Mouse (Mus musculus) neutrophil, adult 5-6 weeks (primary cell): Measurements from ENCODE around the gene Hibadh. TPM values are rescaled to one million over a fixed set of nuclear protein-coding genes. Genes with fewer than 3 reads are reported as not detected.
A peak's percentile ranks its signal among the peaks of the same experiment; 100 is the strongest.

Source experiments
- ATAC-seq: fragments of 151-379, 151-347 bp; 2 replicates; pipeline ENCODE4 v1.8.0; 2017; ENCODE audit warnings: mild to moderate bottlenecking, moderate TSS enrichment; ENCODE audit not compliant: insufficient number of reproducible peaks, poor library complexity, low FRiP score, severe bottlenecking; ENCODE audit errors: extremely low read depth
- total RNA-seq: library from RNA; stranded (forward); fragments of 200-1000 nt; gene quantifications from 2 replicates; pipeline ENCODE4 v1.2.3, GENCODE M21; 2017

The Hibadh gene
- total RNA-seq, 1 experiment from 2014 or later = 33.5 TPM

DNA sequence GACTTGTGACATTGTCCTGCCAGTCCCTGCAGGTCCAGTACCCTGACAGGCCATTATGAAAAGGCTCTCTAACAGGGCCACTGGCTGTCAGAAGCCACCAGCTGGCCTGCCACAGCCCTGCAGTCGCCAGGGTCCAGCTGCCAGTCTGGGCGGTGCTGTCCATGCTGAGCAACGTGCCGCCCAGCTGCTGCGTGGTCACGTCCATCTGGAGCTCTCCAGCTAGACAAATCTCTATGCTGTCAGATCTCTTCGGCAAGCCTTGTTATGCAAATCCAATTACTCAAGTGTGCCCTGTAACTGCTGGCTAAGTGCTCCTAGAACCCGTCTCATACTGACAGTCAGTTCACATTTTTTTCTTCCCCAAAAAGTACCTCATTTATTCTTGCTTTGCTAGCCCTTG is 55.8 kb downstream of the Hibadh start:
- peak; percentile 66; the same call in 1 of the 2 replicates for ATAC-seq

DNA sequence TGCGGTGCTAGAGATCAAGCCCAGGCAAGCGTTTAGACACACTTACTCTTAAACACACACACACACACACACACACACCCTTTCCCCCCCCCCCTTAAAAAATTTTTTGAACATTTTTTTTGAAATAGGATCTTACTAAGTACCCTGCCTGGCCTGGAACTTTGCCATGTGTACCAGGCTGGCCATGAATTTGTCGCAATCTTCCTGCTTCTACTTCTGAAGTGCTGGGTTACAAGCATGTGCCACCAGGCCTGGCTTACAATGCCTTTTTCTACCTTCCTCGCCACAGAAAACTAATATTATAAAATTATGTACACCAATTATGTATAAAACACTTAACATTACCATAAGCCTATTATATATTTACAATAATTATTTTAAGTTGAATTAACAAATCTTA is 59.1 kb downstream of the Hibadh start:
- no peak for ATAC-seq

DNA sequence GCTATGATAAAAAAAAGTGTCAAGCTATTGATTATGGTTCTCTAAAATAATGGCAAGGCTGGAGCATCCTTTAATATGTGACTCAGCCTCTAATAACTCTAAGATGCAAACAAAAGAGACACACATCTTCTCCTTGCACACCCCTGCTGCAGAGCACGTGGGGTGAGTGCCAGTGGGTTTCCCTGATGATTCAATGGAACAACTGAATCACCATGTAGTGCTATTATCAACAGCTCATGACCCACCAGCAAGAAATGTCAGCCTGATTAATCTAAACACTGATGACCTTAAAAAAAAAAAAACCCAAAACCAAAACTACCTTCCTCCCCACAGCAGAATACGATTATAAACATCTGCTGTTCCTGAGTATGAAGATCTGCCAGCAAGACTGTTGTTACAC is 61.9 kb downstream of the Hibadh start:
- ATAC-seq = no peak

DNA sequence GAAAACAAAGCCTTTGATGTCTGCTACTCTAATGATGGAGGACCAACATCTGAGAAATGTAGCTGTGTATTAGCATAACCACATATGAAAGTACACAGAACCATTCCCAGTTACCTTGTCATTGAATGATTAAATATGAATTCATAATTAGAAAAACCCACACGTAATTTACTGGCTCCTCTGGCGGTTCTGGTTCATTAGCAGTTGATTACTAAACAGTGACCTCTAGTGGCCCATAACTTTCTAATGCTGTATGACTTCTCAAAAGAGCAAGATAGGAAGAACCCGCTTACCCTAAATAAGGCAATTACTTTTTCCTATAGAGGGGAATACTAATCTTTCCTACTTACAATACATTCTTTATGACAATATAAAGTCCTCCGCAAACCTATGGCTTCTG is 62.9 kb downstream of the Hibadh start:
- ATAC-seq = no peak

DNA sequence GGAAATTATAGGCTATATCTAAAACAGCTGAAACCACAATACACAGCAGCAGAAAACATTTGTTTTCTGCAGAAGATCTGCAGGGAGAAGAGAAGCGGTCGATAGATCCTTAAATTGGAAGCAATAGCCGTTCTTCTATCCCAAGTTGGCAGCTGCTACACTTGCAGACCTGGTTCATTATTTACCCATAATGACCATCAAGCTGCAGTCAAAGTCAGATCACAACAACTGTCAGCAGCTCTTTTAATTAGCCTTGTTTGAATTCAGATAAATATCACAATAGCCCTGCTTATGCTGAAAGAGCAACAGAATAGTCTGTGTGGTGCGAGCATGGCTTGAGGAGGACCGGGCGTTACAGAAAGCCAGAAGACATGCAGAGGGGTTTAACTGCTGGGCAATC is 71.5 kb downstream of the Hibadh start:
- ATAC-seq = no peak

DNA sequence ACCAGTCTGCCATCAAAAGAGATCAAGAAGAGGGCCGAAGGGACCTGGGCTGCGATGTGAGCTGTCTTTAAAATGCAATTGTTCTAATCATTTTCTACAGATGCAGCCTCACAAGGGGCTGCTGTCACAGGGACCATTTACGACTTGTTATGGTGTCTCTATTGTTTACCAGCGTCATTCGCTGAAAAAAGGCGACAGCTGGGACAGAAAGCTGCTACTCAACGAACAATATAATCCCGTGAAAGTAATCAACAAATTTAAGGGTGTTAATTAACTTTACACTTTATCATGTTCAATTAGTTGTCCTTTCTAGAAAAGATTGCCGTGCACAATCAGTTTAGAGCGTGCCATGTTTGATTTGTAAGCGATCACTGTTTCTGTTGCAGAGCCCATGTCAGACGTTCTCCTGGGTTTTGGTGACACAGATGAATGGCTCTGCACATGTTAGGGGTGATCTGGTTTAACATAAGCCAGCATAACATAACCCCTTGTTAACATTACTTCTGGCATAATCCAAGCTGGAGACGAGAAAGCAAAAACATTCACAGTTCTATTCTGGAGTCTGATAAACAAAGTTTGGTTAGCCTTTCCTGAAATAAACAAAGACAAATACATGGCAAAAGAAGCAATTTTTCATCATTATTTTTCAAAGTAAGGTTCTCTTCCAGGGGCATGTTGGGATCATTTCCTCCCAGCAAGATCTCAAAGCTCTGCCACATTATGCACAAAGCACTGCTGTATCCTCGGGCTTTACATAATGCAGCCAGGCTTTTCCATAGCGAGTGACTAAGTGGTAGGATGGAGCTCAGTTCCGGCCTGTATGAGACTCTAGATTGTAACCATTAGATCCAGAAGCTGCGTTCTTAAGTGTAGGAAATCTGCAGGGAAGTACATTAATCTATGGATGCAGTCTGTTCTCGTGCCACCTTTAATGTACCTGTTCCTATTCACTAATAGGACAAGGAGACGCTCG is 72.6 kb downstream of the Hibadh start:
- ATAC-seq = no peak

DNA sequence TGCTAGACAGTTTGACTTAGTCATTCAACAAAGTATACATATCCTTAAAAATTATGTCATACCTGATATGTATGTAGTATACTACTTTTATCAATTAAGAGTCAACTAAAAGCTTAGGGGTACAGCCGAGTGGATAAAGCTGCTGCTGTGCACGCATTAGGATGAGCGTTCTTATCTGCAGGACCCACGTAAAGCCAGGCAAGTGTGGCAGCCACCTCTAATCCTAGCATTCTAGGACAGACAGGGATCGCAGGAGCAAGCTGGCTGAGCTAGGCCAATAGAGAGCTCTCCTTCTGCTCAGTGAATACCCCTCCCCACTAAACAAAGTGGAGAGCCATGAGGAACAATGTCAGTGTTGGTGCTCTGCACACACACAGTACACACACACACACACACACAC is 75.0 kb downstream of the Hibadh start:
- no peak for ATAC-seq

DNA sequence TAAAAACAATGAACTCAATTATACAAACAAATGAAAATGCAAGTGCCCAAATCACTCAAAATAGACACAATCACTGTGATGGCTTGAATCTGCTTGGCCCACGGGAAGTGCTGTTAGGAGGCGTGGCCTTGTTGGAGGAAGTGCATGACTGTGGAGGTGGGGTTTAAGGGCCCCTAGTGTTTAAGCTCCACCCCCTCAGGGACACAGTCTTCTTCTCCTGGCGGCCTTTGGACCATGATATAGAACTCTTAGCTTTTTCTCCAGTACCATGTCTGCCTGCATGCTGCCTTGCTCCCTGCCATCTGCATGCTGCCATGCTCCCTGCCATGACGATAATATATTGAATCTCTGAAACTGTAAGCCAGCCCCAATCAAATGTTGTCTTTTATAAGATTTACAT is 77.2 kb downstream of the Hibadh start:
- ATAC-seq = no peak

DNA sequence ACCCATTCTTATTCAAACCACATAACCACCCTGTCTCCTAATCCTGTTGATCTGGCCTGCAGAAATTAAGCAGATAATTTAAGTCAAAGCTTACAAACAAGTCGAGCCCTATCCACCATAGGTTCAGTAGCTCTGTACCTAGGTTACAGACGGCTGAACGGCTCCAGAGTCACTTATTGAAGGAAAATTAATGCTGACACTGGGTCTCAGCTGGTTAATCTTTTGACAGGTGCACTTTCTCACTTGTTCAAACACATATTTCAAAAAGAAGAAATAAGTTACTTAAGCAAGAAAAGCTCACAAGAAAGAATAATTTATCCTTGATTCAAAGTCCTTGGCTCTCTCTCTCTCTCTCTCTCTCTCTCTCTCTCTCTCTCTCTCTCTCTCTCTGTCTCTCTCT is 81.1 kb downstream of the Hibadh start:
- no peak for ATAC-seq

DNA sequence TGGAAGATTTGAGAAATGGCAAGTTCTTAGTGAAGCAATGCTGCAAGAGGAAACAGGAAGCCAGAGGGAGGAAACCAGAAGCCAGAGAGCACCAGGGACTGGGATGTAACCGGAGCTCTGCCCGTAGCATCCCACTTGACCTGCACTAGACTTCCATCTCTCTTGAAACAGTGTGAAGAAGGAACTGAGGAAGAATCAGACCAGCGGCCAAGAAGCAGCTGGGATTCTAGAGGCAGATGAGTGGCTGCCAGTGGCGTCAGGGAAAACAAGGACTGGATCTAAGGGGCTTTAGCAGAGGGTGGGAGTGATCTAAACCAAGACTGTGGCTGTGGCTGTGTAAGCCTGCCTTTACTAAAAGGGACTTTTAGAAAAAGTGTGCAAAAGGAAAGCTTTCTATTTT is 95.8 kb downstream of the Hibadh start:
- ATAC-seq = no peak

DNA sequence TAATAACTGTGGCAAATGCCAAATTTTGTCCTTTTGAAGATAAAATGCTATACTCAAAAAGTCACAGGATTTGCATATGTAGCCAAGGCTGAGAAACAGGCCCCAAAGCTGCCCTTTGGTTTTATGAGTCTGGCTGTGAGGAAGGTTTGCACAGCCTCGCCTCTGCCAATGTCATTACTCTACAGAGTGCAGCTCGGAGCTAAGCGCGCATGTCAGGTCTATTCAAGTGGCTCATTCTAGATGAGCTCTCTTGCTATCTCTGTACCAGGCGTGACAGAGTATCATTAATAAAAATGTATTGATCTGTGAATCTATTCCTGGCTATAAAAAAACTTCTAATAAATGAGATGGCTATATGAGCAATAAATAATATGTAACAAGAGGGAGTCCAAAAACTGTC is 97.7 kb downstream of the Hibadh start:
- no peak for ATAC-seq

DNA sequence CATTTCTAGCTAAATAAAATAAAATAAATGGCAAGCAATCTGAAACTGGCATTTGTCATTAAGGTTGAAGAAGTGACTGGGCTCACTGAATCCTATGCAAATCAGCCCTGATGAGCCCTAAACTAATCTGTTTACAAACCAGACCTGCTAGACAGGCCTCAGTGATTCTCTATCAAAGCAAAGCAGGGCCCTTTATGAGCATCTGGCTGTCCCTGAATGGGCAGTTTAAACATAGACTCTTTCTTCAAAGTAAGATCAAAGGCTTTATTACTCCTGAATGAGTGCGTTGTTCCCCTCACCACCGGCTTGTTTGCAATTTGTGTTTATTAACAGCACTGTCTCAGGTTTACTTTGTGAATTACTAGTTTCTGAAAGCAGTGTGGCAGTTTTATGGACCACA is 100.3 kb downstream of the Hibadh start:
- ATAC-seq = no peak

DNA sequence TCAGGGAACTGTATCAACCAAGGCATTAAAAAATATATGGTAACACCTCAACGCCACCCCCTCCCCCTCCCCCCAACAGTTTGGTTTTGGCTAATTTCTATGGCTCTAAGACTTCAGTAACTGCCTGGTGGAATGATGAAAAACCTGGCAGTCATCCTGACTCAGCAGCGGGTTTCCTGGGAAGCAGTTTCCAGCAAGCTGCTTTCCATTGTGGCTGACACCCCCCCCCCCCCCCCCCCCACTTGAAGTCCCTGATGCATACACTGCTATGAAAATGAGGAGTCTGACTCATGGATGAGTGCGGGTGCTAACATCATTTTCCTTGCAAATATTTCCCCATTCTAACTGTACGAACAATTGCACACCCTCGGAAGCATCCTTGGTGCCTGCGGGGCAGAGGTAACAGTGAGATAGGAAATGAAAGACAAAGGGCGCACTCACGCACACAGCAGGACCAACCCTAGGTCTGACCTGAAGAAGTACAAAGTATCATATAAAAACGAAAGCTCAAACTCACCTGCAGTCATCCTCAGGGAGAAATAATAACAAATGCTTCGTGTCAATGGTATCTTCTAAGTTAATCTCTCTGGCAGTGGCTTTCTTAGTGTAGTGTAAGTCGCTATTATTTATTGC is 105.0 kb downstream of the Hibadh start:
- no peak for ATAC-seq

DNA sequence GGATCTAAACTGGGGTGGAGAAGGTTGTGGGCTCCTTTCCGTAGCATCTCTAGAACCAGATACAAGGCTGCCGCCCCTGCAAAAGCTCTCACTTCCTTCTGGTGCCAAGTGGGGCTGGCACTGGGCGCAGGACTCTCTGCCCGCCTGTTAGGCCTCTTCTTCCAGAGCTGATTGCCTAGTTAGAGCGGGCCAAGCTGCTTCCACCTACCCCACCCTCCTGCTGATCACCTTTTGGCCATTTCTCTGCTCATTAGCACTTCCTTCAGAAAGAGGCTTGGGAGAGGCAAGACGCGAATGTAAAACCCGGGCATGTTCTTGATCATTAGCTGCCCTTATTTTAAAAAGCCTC is 108.1 kb downstream of the Hibadh start:
- ATAC-seq = no peak

DNA sequence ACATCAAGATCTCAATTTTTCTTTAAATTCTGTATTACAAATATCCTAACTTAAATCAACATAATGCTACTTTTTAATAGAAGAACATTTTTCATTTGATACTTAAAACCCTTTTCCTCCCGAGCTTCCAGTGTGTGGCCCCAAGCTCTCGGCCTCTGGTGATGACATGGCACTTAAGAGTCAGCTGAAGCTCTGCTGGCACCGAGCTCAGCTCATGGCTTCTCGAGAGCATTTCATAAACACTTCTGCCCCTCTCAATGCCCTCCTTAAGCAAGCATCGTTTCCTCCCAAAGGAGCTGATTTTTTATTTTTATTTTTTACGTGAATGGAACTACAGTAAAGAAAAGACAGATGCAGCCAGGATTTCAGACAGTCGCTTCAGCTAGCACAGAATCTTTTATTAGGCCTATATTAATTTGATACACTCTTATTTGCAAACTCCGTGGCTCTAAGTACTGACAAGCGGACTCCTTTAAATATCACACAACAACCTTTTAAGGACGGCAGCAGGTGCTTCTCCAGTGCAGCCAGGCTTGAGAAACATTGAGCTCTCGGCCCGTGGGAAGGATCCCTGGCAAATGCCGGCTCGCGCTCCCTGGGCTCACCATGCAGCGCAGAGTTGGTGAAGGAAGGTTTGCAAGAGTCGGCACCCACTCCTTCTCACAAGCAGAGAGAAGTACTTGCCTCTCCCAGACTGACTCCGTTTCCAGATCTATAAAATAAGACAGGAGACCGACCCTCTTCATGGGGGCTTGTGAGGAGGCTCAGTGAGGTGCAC is 108.6 kb downstream of the Hibadh start:
- no peak for ATAC-seq

DNA sequence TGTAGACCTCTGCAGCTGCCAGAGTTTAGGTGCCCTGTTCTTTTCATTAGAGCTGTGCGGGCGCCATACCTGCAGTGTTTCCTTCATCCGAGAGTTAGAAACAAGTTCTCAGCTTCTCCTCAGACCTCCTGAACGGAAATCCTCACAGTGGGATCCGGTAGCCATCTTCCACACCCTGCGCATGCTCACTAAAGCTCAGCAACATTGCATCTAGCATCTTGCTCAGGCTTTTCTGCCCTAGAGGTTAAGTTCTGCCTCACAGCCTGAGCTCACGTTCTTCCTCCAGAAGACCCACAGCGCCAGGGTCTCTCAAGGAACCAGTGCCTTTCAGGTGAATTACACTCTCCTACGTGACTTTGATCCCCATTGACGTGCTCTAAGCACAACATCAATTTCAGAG is 109.3 kb downstream of the Hibadh start:
- ATAC-seq = no peak

DNA sequence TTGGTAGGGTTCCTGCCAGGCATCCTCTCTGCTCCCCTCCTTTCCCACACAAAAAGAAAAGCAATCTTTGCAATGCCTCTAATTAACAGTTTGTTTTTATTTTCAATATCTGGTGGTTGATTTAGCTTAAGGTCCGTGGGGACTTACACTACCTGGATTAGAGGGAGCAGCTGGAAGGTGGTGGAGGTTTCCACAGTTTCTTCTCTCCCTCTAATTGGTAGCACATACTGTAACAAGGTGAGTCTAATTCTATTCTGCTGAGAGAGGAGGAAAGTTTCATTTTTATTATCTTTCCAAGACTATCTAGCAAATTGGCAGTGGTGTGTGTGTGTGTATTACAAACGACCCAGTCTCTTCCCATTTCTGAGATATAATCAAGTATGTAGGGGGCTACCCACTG is 116.0 kb downstream of the Hibadh start:
- ATAC-seq = no peak

DNA sequence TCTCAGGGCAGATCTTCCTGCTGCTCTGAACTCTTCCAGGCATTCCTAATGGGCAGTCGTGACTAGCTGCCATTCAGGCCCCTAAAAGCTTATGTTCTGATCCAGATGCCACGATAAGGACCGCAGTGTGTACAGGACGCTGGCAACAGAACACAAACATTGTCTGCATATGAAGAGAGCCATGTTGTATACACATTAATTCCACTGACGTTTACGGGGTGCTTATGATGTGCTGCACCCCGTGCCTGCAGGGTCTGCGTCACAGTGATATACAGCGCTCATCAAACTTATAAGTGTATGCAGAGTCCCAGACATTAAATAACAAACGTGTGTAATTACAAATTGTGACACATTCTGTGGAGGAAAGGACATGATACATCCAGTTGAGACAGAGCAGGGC is 121.5 kb downstream of the Hibadh start:
- ATAC-seq = no peak

DNA sequence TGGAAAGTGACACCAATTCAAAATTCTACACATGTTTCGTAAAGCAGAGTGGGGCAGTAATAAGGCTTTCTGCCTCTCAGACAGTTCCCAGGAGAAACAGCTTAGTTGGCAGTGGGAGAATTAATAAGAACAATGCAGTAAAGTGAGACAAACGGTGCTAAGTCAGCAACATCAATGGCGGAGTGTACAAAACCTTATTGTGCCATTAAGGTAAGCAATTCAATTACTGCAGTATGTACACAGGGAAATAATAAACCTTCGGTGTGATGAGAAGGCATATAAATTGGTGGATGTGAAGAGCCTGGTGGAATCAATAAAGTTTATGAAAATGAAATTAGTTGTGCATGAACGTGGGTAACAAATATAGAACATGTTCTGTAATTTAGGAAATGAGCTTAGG is 122.9 kb downstream of the Hibadh start:
- ATAC-seq = no peak

DNA sequence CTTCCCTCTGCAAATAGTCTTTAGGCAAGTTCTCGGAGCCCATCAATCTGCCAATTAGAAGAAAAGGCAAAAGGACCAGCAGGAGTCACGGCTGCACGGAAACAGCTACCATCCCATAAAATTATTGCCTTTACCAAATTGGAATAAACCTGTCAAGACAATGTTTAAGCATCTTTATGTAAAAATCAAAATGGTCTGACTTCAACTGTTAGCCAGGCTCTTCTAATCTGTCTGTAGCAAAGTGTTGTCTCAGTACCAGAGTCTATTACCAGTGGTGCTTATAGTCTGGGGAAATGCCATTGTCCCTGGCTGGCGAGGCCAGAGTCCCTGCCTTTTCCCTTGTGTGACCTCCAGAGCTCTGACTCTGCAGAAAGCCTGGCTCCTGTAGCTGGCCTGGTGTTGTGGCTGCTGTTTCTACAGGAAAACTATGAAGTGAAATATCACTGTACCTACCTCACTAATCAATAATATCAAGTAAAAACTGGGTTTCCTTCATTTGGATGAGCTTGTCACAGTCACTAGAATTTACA is 126.2 kb downstream of the Hibadh start:
- no peak for ATAC-seq
